Mouse (Mus musculus) CH12F3 (cell line): ENCODE data around the gene Vmn1r66.
"Not testable (repeated sequence)": the region's sequence is repeated elsewhere in the genome, so short reads cannot be mapped to it uniquely, and the experiment has no call there.

Source experiments
- in situ Hi-C: fragments of 300-500 bp; cut with MboI; formaldehyde crosslinking; loops from 2 replicates; pipeline ENCODE4 v1.14.3; 2020; ENCODE audit warnings: low sequenced_read_pairs

Gene Vmn1r66

GRCm38 (mm10) chr7:10277906-10278305, at the start of gene Vmn1r66:
Gene Vmn1r66, minus strand, starts transcription at chr7:10278006.
- in situ Hi-C loops: no loop called here

GRCm38 (mm10) chr7:10325462-10325861, 47.7 kb upstream of the Vmn1r66 start:
- in situ Hi-C loops: not testable (repeated sequence)

GRCm38 (mm10) chr7:10252075-10252474, 25.7 kb downstream of the Vmn1r66 start:
- in situ Hi-C loops: no loop called here

GRCm38 (mm10) chr7:10249146-10249545, 28.7 kb downstream of the Vmn1r66 start:
- in situ Hi-C loops: no loop called here
